Mouse (Mus musculus): Measurements from ENCODE around the gene Galntl6. TPM values are rescaled to one million over a fixed set of nuclear protein-coding genes. Genes with fewer than 3 reads are reported as not detected.

Gene Galntl6
- total and polyA plus RNA-seq, 3 experiments, result not detected

DNA sequence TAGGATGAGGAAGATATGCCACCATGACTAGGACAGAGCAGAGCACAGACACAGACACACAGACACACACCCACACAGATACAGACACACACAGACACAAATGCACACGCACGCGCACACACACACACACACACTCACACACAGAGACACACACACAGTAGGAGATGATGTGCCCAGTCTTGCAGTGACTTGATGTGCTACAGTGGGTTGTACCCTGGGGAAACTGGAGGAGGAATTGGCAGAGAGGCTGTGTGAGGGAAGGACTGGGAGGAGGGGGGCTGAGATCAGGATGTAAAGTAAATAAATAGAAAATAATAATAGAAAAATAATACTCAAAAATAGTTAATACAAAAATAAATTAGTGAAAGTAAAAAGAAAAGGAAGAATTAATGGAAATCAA is 174.5 kb downstream of the Galntl6 start:
- DNase-seq (ENCODE audit: extremely low read depth), result no peak
- H3K4me3 ChIP-seq (replicated peaks in 1 of 3; ENCODE audit: low read depth in 2 of 3, low read length in 2 of 3, poor library complexity in 1 of 3), result no peak overlapping the region
- in situ Hi-C loops (cut with MboI; ENCODE audit: low pct_ligation_motif_present, low pct_unique_long_range_greater_than_20kb, low sequenced_read_pairs), result no loop called here
- H3K9me3 ChIP-seq (replicated peaks; ENCODE audit: low read length), result peaks cover 10% of the 10 kb centered on the region
- no peaks in the 10 kb centered on the region for H3K79me2 ChIP-seq (replicated peaks; ENCODE audit: control insufficient read depth, extremely low read depth, insufficient read depth, poor library complexity, severe bottlenecking)
- H3K4me1 ChIP-seq (ENCODE audit: control insufficient read depth in 1 of 2, insufficient read depth in 2 of 2), result no peaks in the 10 kb centered on the region
- no peak for TF ChIP-seq NELFE (IDR thresholded peaks at IDR 0.05; ENCODE audit: low read depth, low read length)
- no peak for TF ChIP-seq KAT2A (IDR thresholded peaks at IDR 0.05; ENCODE audit: insufficient replicate concordance, low read length)
- TF ChIP-seq MAZ (IDR thresholded peaks at IDR 0.05; ENCODE audit: low read depth, low read length), result no peak
- no peak for TF ChIP-seq PAX5 (IDR thresholded peaks at IDR 0.05; ENCODE audit: low read length)
- TF ChIP-seq RCOR1 (conservative IDR thresholded peaks at IDR 0.05; ENCODE audit: low read depth, low read length), result no peak
- TF ChIP-seq NRF1 (IDR thresholded peaks at IDR 0.05; ENCODE audit: low read depth, low read length), result no peak
- no peak for TF ChIP-seq ZNF384 (IDR thresholded peaks at IDR 0.05; ENCODE audit: low read depth, low read length)
- no peak for TF ChIP-seq IRF4 (IDR thresholded peaks at IDR 0.05; ENCODE audit: low read depth, low read length)
- no peak for TF ChIP-seq MEF2A (IDR thresholded peaks at IDR 0.05; ENCODE audit: borderline replicate concordance, low read depth, low read length)
- TF ChIP-seq SIN3A (IDR thresholded peaks at IDR 0.05; ENCODE audit: low read length), result no peak
- no peak overlapping the region for H3K9ac ChIP-seq (ENCODE audit: insufficient read depth, low read depth)
- no peak overlapping the region for H3K4me2 ChIP-seq (ENCODE audit: insufficient read depth, low read depth, poor library complexity, severe bottlenecking)
- no peak overlapping the region; the same call in 1 of the 2 replicates for H3K27ac ChIP-seq (ENCODE audit: insufficient read depth, low read depth)
- dilution Hi-C loops (cut with MboI; ENCODE audit: extremely low pct_ligation_motif_present, extremely low pct_unique_long_range_greater_than_20kb, low sequenced_read_pairs), result no loop called here
- no peaks in the 10 kb centered on the region for H3K27me3 ChIP-seq (replicated peaks)
- no peaks in the 10 kb centered on the region for H3K36me3 ChIP-seq (replicated peaks in 1 of 2; ENCODE audit: control insufficient read depth in 1 of 2, insufficient read depth in 1 of 2, low read length in 1 of 2)

DNA sequence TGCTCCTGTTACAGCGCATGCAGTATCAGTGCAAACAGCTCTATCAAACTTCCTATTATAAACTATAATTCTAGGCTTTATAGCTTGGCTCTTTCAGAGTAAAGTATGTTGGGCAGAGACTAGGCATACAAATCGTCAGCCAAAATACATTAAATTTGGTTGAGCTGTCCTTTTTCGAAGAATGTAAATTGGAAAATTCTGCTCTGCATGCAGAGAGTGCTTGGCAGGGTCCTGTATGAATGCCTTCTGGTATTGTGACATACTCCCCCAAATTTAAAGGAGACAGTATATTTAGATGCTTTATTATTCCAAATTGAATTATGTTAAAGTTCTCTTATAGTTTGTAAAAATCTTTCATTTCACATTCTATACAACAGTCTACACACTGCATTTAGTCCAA is 220.7 kb downstream of the Galntl6 start:
- H3K27ac ChIP-seq (ENCODE audit: insufficient read depth, low read depth), result no peak overlapping the region
- H3K4me2 ChIP-seq (ENCODE audit: insufficient read depth, low read depth, poor library complexity, severe bottlenecking), result no peak overlapping the region
- H3K4me3 ChIP-seq (replicated peaks in 1 of 3; ENCODE audit: low read depth in 2 of 3, low read length in 2 of 3, poor library complexity in 1 of 3), result no peak overlapping the region
- TF ChIP-seq IRF4 (IDR thresholded peaks at IDR 0.05; ENCODE audit: low read depth, low read length), result no peak
- TF ChIP-seq E2F4 (IDR thresholded peaks at IDR 0.05; ENCODE audit: insufficient replicate concordance, low read depth, low read length), result no peak
- no peaks in the 10 kb centered on the region for H3K79me2 ChIP-seq (replicated peaks; ENCODE audit: control insufficient read depth, extremely low read depth, insufficient read depth, poor library complexity, severe bottlenecking)
- peaks cover 12% of the 10 kb centered on the region for H3K9me3 ChIP-seq (replicated peaks; ENCODE audit: low read length)
- no peak overlapping the region for H3K9ac ChIP-seq (ENCODE audit: insufficient read depth, low read depth)
- dilution Hi-C loops (cut with MboI; ENCODE audit: extremely low pct_ligation_motif_present, extremely low pct_unique_long_range_greater_than_20kb, low sequenced_read_pairs) (no loop called here), in situ Hi-C loops (cut with MboI; ENCODE audit: low pct_ligation_motif_present, low pct_unique_long_range_greater_than_20kb, low sequenced_read_pairs) (no loop called here)
- no peaks in the 10 kb centered on the region for H3K27me3 ChIP-seq (replicated peaks)
- DNase-seq (ENCODE audit: extremely low read depth), result no peak
- no peaks in the 10 kb centered on the region for H3K36me3 ChIP-seq (replicated peaks in 1 of 2; ENCODE audit: control insufficient read depth in 1 of 2, insufficient read depth in 1 of 2, low read length in 1 of 2)
- no peaks in the 10 kb centered on the region for H3K4me1 ChIP-seq (ENCODE audit: control insufficient read depth in 1 of 2, insufficient read depth in 2 of 2)

DNA sequence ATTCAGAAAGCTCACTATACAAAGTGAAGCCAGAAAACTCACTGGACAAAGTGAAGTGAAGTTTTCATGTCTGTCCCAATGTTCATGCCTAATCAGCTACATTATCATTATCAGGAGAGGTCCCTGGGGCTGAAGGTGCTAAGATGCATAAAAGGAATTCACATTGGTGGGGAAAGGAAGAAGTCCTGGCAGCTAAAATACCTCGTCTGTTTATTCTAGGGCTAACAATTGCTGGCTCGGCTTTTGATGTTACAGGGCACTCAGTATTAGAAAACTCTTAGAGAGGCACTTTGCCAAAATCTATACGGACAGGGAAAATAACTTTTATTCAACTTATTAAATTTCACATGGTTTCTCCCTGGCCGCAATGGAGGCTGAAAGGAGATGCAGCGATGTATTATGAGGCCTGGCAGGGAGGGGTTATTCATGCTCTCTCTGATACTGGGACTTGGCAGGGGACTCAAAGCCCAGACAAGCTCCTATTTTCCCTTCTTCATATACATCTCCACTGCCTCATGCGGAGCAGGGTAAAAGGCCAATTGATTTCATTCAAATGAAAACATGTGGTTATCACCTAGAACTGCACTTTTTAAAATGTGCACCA is 234.5 kb downstream of the Galntl6 start:
- H3K4me1 ChIP-seq (ENCODE audit: control insufficient read depth in 1 of 2, insufficient read depth in 2 of 2), result no peaks in the 10 kb centered on the region
- no peak overlapping the region for H3K4me2 ChIP-seq (ENCODE audit: insufficient read depth, low read depth, poor library complexity, severe bottlenecking)
- DNase-seq (ENCODE audit: extremely low read depth), result no peak
- TF ChIP-seq SIN3A (IDR thresholded peaks at IDR 0.05; ENCODE audit: low read length) (no peak), TBP (conservative IDR thresholded peaks at IDR 0.05; ENCODE audit: low read depth, low read length) (no peak), MAZ (IDR thresholded peaks at IDR 0.05; ENCODE audit: low read depth, low read length) (no peak), USF1 (IDR thresholded peaks at IDR 0.05; ENCODE audit: low read depth, low read length) (no peak), ZMIZ1 (IDR thresholded peaks at IDR 0.05; ENCODE audit: low read depth, low read length) (no peak)
- H3K4me3 ChIP-seq (replicated peaks in 1 of 3; ENCODE audit: low read depth in 2 of 3, low read length in 2 of 3, poor library complexity in 1 of 3), result no peak overlapping the region
- no peaks in the 10 kb centered on the region for H3K36me3 ChIP-seq (replicated peaks in 1 of 2; ENCODE audit: control insufficient read depth in 1 of 2, insufficient read depth in 1 of 2, low read length in 1 of 2)
- in situ Hi-C loops (cut with MboI; ENCODE audit: low pct_ligation_motif_present, low pct_unique_long_range_greater_than_20kb, low sequenced_read_pairs) (no loop called here), dilution Hi-C loops (cut with MboI; ENCODE audit: extremely low pct_ligation_motif_present, extremely low pct_unique_long_range_greater_than_20kb, low sequenced_read_pairs) (no loop called here)
- H3K9me3 ChIP-seq (replicated peaks; ENCODE audit: low read length), result peaks cover 4% of the 10 kb centered on the region
- H3K27me3 ChIP-seq (replicated peaks), result no peaks in the 10 kb centered on the region
- H3K9ac ChIP-seq (ENCODE audit: insufficient read depth, low read depth), result no peak overlapping the region
- no peak overlapping the region for H3K27ac ChIP-seq (ENCODE audit: insufficient read depth, low read depth)
- H3K79me2 ChIP-seq (replicated peaks; ENCODE audit: control insufficient read depth, extremely low read depth, insufficient read depth, poor library complexity, severe bottlenecking), result no peaks in the 10 kb centered on the region

Measured in CH12.LX (cell line).